Mouse (Mus musculus): ENCODE measurements at regions not wholly inside any gene's neighbourhood (a gene's known extent, or its start where the extent isn't known, plus 50 kb on each side); places are given as distances from the start of the nearest gene placed in this dataset.

GRCm38 (mm10) chr10:98309667-98310066 is 583.1 kb upstream of the C030005K15Rik start:
- Histone ChIP-seq H3K4me1 (ENCODE audit: control insufficient read depth, insufficient read depth, insufficient read length, low read length) (no peaks in the 10 kb centered on the region), H3K27ac (replicated peaks; ENCODE audit: low read depth, low read length) (no peak overlapping the region), H3K4me3 (ENCODE audit: insufficient read depth, low read depth, low read length) (no peak overlapping the region)

- H3K27ac ChIP-seq (replicated peaks; ENCODE audit: low read depth, low read length), result no peak overlapping the region
- no peaks in the 10 kb centered on the region for H3K4me1 ChIP-seq (ENCODE audit: control insufficient read depth, insufficient read depth, insufficient read length, low read length)
- H3K4me3 ChIP-seq (ENCODE audit: insufficient read depth, low read depth, low read length), result no peak overlapping the region
Measured at GRCm38 (mm10) chr10:98311403-98311802, 584.8 kb upstream of the C030005K15Rik start.

- H3K27ac ChIP-seq (replicated peaks; ENCODE audit: low read depth, low read length), result no peak overlapping the region
- H3K4me3 ChIP-seq (ENCODE audit: insufficient read depth, low read depth, low read length), result no peak overlapping the region
- H3K4me1 ChIP-seq (ENCODE audit: control insufficient read depth, insufficient read depth, insufficient read length, low read length), result no peaks in the 10 kb centered on the region
Measured at GRCm38 (mm10) chr10:98318416-98318815, 591.9 kb upstream of the C030005K15Rik start.

- no peak overlapping the region for H3K4me3 ChIP-seq (ENCODE audit: insufficient read depth, low read depth, low read length)
- no peaks in the 10 kb centered on the region for H3K4me1 ChIP-seq (ENCODE audit: control insufficient read depth, insufficient read depth, insufficient read length, low read length)
- H3K27ac ChIP-seq (replicated peaks; ENCODE audit: low read depth, low read length), result no peak overlapping the region
Measured at GRCm38 (mm10) chr10:98323846-98324245, 590.4 kb upstream of the Atp2b1 start.

GRCm38 (mm10) chr10:98324591-98324990 is 589.6 kb upstream of the Atp2b1 start:
- no peak overlapping the region for H3K27ac ChIP-seq (replicated peaks; ENCODE audit: low read depth, low read length)
- H3K4me3 ChIP-seq (ENCODE audit: insufficient read depth, low read depth, low read length), result no peak overlapping the region
- no peaks in the 10 kb centered on the region for H3K4me1 ChIP-seq (ENCODE audit: control insufficient read depth, insufficient read depth, insufficient read length, low read length)

- no peaks in the 10 kb centered on the region for H3K4me1 ChIP-seq (ENCODE audit: control insufficient read depth, insufficient read depth, insufficient read length, low read length)
- H3K27ac ChIP-seq (replicated peaks; ENCODE audit: low read depth, low read length), result no peak overlapping the region
- no peak overlapping the region for H3K4me3 ChIP-seq (ENCODE audit: insufficient read depth, low read depth, low read length)
Measured at GRCm38 (mm10) chr10:98325720-98326119, 588.5 kb upstream of the Atp2b1 start.

GRCm38 (mm10) chr10:98332682-98333081 is 581.5 kb upstream of the Atp2b1 start:
- H3K4me3 ChIP-seq (ENCODE audit: insufficient read depth, low read depth, low read length), result no peak overlapping the region

GRCm38 (mm10) chr10:98333411-98334067 is 580.7 kb upstream of the Atp2b1 start:
- no peak overlapping the region for H3K4me3 ChIP-seq (ENCODE audit: insufficient read depth, low read depth, low read length)
- H3K4me1 ChIP-seq (ENCODE audit: control insufficient read depth, insufficient read depth, insufficient read length, low read length), result no peaks in the 10 kb centered on the region
- no peak overlapping the region for H3K27ac ChIP-seq (replicated peaks; ENCODE audit: low read depth, low read length)

More at GRCm38 (mm10) chr10:98332682-98333081, 581.5 kb upstream of the Atp2b1 start:
- Histone ChIP-seq H3K27ac (replicated peaks; ENCODE audit: low read depth, low read length) (no peak overlapping the region), H3K4me1 (ENCODE audit: control insufficient read depth, insufficient read depth, insufficient read length, low read length) (no peaks in the 10 kb centered on the region)

- peaks cover 3% of the 10 kb centered on the region; the same call in 1 of the 2 replicates for H3K4me1 ChIP-seq (ENCODE audit: control insufficient read depth, insufficient read depth, insufficient read length, low read length)
- no peak overlapping the region for H3K27ac ChIP-seq (replicated peaks; ENCODE audit: low read depth, low read length)
- H3K4me3 ChIP-seq (ENCODE audit: insufficient read depth, low read depth, low read length), result no peak overlapping the region
Measured at GRCm38 (mm10) chr10:98343827-98344226, 570.4 kb upstream of the Atp2b1 start.

GRCm38 (mm10) chr10:98349466-98349865 is 564.7 kb upstream of the Atp2b1 start:
- Histone ChIP-seq H3K27ac (replicated peaks; ENCODE audit: low read depth, low read length) (no peak overlapping the region), H3K4me1 (ENCODE audit: control insufficient read depth, insufficient read depth, insufficient read length, low read length) (no peaks in the 10 kb centered on the region)

GRCm38 (mm10) chr10:98350318-98350926 is 563.8 kb upstream of the Atp2b1 start:
- Histone ChIP-seq H3K4me3 (ENCODE audit: insufficient read depth, low read depth, low read length) (no peak overlapping the region), H3K27ac (replicated peaks; ENCODE audit: low read depth, low read length) (no peak overlapping the region), H3K4me1 (ENCODE audit: control insufficient read depth, insufficient read depth, insufficient read length, low read length) (no peaks in the 10 kb centered on the region)

More at GRCm38 (mm10) chr10:98349466-98349865, 564.7 kb upstream of the Atp2b1 start:
- H3K4me3 ChIP-seq (ENCODE audit: insufficient read depth, low read depth, low read length), result no peak overlapping the region

GRCm38 (mm10) chr10:98352061-98352460 is 562.1 kb upstream of the Atp2b1 start:
- H3K4me3 ChIP-seq (ENCODE audit: insufficient read depth, low read depth, low read length), result no peak overlapping the region
- no peak overlapping the region for H3K27ac ChIP-seq (replicated peaks; ENCODE audit: low read depth, low read length)
- H3K4me1 ChIP-seq (ENCODE audit: control insufficient read depth, insufficient read depth, insufficient read length, low read length), result no peaks in the 10 kb centered on the region

- Histone ChIP-seq H3K4me1 (ENCODE audit: control insufficient read depth, insufficient read depth, insufficient read length, low read length) (no peaks in the 10 kb centered on the region), H3K4me3 (ENCODE audit: insufficient read depth, low read depth, low read length) (no peak overlapping the region), H3K27ac (replicated peaks; ENCODE audit: low read depth, low read length) (no peak overlapping the region)
Measured at GRCm38 (mm10) chr10:98354486-98354885, 559.7 kb upstream of the Atp2b1 start.

GRCm38 (mm10) chr10:98364604-98365003 is 549.6 kb upstream of the Atp2b1 start:
- Histone ChIP-seq H3K27ac (replicated peaks; ENCODE audit: low read depth, low read length) (no peak overlapping the region), H3K4me1 (ENCODE audit: control insufficient read depth, insufficient read depth, insufficient read length, low read length) (no peaks in the 10 kb centered on the region), H3K4me3 (ENCODE audit: insufficient read depth, low read depth, low read length) (no peak overlapping the region)

- H3K27ac ChIP-seq (replicated peaks; ENCODE audit: low read depth, low read length), result no peak overlapping the region
- H3K4me3 ChIP-seq (ENCODE audit: insufficient read depth, low read depth, low read length), result no peak overlapping the region
Measured at GRCm38 (mm10) chr10:98372561-98372960, 541.6 kb upstream of the Atp2b1 start.

GRCm38 (mm10) chr10:98373314-98373713 is 540.9 kb upstream of the Atp2b1 start:
- no peaks in the 10 kb centered on the region for H3K4me1 ChIP-seq (ENCODE audit: control insufficient read depth, insufficient read depth, insufficient read length, low read length)
- no peak overlapping the region for H3K4me3 ChIP-seq (ENCODE audit: insufficient read depth, low read depth, low read length)
- no peak overlapping the region for H3K27ac ChIP-seq (replicated peaks; ENCODE audit: low read depth, low read length)

More at GRCm38 (mm10) chr10:98372561-98372960, 541.6 kb upstream of the Atp2b1 start:
- H3K4me1 ChIP-seq (ENCODE audit: control insufficient read depth, insufficient read depth, insufficient read length, low read length), result no peaks in the 10 kb centered on the region
